Mouse (Mus musculus) G1E-ER4 (cell line): ENCODE data around the gene 2700081O15Rik. TPM values are rescaled to one million over a fixed set of nuclear protein-coding genes. Genes with fewer than 3 reads are reported as not detected.

Experiments used
- GATA1 ChIP-seq: IDR thresholded peaks from one replicate; pipeline ENCODE4 v1.8.0; 2012; ENCODE audit warnings: low read length, inconsistent platforms
- polyA plus RNA-seq: library from polyadenylated mRNA; stranded (reverse); fragments of >175 nt; gene quantifications from 2 replicates; pipeline ENCODE4 v1.2.3, GENCODE M21; 2012

2700081O15Rik gene
- polyA plus RNA-seq, 1 experiment: 40.7 TPM

DNA sequence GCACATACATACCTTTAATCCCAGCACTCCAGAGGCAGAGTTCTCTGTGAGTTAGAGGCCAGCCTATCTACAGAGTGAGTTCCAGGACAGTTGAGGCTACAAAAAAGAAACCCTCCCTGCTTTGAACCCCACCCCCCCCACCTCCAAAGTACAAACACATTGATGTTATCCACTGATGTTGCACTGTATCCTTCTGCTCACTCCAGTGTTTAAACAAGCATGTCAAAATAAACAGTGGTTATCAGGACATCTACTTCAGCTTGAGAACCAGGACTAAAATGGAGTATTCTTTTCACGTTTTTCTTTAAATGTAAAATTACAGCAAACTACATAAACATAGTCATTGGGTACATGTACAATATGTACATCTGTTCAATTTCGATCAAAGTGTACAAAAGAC is 27.7 kb downstream of the 2700081O15Rik start:
- TF ChIP-seq GATA1: no peak

DNA sequence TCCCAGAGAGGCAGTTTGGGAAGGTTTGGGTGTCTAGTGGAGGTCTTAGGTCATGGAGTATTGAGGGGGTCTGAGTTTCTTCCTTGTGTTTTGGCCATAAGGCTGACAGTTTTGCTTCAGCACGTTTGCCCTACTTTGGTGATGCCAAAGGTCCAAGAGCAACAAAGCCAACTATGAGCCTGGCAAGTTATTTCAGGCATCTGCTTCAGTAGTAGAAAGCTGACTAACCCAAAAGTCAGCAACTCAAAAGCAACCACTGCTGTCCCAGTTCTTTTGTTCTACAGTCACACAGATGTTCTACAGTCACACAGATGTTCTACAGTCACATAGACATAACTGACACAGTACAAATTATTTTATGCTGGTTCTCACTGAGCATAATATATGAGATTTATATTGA is 28.2 kb downstream of the 2700081O15Rik start:
- TF ChIP-seq GATA1: no peak

DNA sequence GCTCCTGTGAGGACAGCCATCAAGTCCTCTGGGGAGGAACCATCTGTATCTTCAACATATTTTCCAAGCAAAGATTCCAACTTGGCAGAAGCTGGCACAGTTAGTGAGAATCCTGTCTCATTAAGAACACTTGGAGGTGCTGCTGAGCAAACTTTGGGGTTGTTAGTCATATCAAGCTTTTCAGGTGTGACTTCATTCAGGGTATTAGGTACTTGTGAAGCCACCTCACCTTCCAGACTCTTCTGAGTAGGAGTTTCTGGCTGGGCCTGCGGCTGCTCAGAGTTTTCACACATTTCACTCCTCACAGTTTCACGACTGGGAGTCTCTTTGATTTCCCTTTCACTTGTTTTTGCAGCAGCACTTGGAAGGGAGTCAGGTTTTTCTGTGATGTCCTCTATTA is 39.4 kb downstream of the 2700081O15Rik start:
- TF ChIP-seq GATA1: no peak

DNA sequence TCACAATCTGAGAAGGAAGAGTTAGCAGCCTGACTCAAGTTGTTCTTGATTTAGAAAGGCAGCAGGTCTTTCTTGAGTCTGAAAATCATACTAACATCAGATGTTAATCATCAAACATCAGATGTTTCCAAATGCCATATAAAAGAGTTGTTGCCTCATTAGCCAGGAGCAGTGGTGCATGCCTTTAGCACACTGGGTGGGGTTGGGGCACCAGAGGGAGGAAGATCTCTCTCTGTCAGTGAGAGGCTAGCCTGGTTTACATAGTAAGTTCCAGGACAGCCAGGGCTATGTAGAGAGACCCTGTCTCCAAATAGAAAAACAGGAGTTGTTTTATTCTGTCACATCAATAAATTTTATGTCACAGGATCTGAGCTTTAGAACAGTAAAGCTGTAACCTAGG is 41.5 kb downstream of the 2700081O15Rik start:
- TF ChIP-seq GATA1: no peak

DNA sequence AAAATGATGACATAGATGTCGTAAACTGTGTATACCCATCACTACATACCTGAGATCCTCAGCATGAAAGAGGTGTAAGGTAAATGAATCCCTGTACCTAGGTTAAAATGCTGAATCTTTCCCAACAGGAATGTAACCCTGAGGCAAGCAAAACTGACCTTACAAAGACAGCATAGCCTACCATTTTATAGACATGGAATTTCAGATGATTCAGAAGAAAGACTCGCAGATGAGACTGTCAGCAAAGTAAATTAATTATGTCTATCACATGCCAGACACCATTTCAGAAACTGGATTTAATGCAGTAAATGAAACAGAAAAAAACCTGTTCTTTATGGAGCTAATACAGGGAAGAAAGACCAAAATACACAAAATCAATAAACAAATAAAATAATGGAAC is 41.9 kb downstream of the 2700081O15Rik start:
- no peak for TF ChIP-seq GATA1

DNA sequence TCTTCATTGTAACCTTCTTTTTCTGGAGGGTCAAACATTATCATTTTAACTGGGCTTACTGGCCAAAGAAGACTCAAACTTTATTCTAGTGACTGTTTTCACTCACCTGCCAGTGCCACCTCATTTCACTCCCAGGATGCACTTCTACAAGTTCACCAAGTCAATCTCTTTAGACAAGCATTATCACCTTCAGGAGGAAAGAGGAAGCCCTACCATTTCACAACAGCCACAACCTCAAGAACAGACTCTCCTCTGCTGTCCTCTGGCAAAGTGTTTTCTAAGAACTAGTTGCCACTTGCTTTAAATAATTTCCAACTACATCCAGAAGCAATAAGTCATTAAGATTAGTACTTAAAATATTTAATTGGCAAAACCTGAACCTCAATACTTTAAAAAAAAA is 50.5 kb downstream of the 2700081O15Rik start:
- no peak for TF ChIP-seq GATA1

DNA sequence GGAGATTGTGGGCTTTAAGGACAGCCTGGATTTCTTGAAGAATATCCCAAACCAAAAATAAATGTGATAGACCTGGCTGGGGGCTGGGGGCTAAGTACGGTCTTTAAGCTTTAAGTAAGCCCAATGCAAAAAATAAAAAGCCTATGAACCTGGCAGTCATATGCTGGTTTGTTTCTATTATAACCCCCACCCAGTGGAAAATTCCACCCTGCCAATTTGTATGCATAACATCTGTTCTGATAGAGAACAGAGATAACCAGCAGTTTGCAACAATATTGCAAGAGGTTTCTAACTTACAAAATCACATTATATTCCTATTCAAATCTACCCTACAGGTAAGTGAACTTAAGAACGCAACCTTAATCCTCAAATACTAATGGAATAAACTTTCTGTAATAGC is 53.2 kb downstream of the 2700081O15Rik start:
- TF ChIP-seq GATA1: no peak

Other genes starting within 250 kb of the 2700081O15Rik start
- 149 and 162 TPM in 2 replicates for gene Otub1, start 211.3 kb upstream of the 2700081O15Rik start, polyA plus RNA-seq
- 509 and 546 TPM in 2 replicates for gene Cox8a, start 200.0 kb upstream of the 2700081O15Rik start, polyA plus RNA-seq
- gene Naa40, start 176.4 kb upstream of the 2700081O15Rik start, polyA plus RNA-seq: 54.3 and 70.9 TPM in 2 replicates
- 39.8 and 53.6 TPM in 2 replicates for gene Rcor2, start 150.3 kb upstream of the 2700081O15Rik start, polyA plus RNA-seq
- gene Mark2, start 75.8 kb upstream of the 2700081O15Rik start, polyA plus RNA-seq: 215 and 239 TPM in 2 replicates
- gene Spindoc, start 34.6 kb upstream of the 2700081O15Rik start, polyA plus RNA-seq: 38.6 and 39.9 TPM in 2 replicates
- gene Rtn3, start 65.7 kb downstream of the 2700081O15Rik start, polyA plus RNA-seq: 31.6 and 45.7 TPM in 2 replicates
- 9.5 and 13.4 TPM in 2 replicates for gene Atl3, start 76.4 kb downstream of the 2700081O15Rik start, polyA plus RNA-seq
- not detected in 2 replicates for gene Pla2g16, start 139.8 kb downstream of the 2700081O15Rik start, polyA plus RNA-seq
- gene Lgals12, start 189.6 kb downstream of the 2700081O15Rik start, polyA plus RNA-seq: not detected in 2 replicates
- gene Hrasls5, start 194.9 kb downstream of the 2700081O15Rik start, polyA plus RNA-seq: not detected in 2 replicates